Mouse (Mus musculus): ENCODE data around the gene Htt. TPM values are rescaled to one million over a fixed set of nuclear protein-coding genes. Genes with fewer than 3 reads are reported as not detected.

Gene Htt
- polyA plus RNA-seq, 1 experiment from 2014 or later = 11.3 TPM

GRCm38 (mm10) chr5:34909634-34910503, 148.3 kb downstream of the Htt start:
- Histone ChIP-seq H3K36me3 (peaks cover 64% of the 10 kb centered on the region), H3K4me3 (no peak overlapping the region), H3K4me1 (replicated peaks) (peaks cover 21% of the 10 kb centered on the region), H3K9ac (no peak overlapping the region), H3K27ac (ENCODE audit: poor library complexity, severe bottlenecking) (no peak overlapping the region), H3K9me3 (replicated peaks) (no peaks in the 10 kb centered on the region), H3K4me2 (no peak overlapping the region), H3K27me3 (replicated peaks) (no peaks in the 10 kb centered on the region)
- WGBS = 86% methylated on average over 1 of the region's 1 CpGs
- ATAC-seq (ENCODE audit: insufficient number of reproducible peaks, low FRiP score) = peak; percentile 69; the same call in 1 of the 2 replicates

GRCm38 (mm10) chr5:34910504-34910815, 148.9 kb downstream of the Htt start:
- Histone ChIP-seq H3K9me3 (replicated peaks) (no peaks in the 10 kb centered on the region), H3K36me3 (peaks cover 58% of the 10 kb centered on the region), H3K27ac (ENCODE audit: poor library complexity, severe bottlenecking) (no peak overlapping the region), H3K27me3 (replicated peaks) (no peaks in the 10 kb centered on the region), H3K4me2 (no peak overlapping the region), H3K4me3 (no peak overlapping the region), H3K4me1 (replicated peaks) (peaks cover 21% of the 10 kb centered on the region), H3K9ac (no peak overlapping the region)
- WGBS = 83% methylated on average over 4 of the region's 4 CpGs
- no peak for ATAC-seq (ENCODE audit: insufficient number of reproducible peaks, low FRiP score)

- peaks cover 22% of the 10 kb centered on the region for H3K4me1 ChIP-seq (replicated peaks)
- no peak overlapping the region for H3K4me2 ChIP-seq
- ATAC-seq (ENCODE audit: insufficient number of reproducible peaks, low FRiP score) = peak; percentile 78
- no peak overlapping the region for H3K9ac ChIP-seq
- no peak overlapping the region for H3K4me3 ChIP-seq
- 3% methylated on average over 1 of the region's 1 CpGs for WGBS
- H3K36me3 ChIP-seq = peaks cover 5% of the 10 kb centered on the region; the same call in 1 of the 2 replicates
- no peaks in the 10 kb centered on the region for H3K27me3 ChIP-seq (replicated peaks)
- peak overlapping the region; percentile 21; the same call in 1 of the 2 replicates for H3K27ac ChIP-seq (ENCODE audit: poor library complexity, severe bottlenecking)
- no peaks in the 10 kb centered on the region for H3K9me3 ChIP-seq (replicated peaks)
These were observed 154.3 kb downstream of the Htt start for GRCm38 (mm10) chr5:34915801-34916200.

DNA sequence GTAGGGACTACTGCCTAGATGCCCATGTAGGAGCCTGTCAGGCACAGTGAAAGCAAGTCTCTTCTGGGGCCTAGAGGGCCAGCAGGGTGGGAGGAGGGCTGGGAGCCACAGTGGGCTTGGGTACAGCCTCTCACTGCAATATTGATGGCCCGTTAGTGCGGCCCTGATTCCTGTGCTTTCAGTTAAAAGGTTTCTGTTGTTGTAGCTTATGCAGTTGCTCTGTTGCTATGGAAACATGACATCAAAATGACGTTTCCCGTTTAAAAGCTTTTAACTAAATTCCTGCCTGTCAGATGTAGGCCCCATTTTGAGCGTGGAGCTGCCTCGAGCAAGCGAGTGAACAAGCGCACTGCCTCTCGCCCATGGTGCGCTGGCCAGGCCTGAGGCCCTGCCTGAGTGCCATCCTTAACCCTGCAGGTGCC, 155.7 kb downstream of the Htt start:
- no peaks in the 10 kb centered on the region for H3K9me3 ChIP-seq (replicated peaks)
- 79% methylated on average over 10 of the region's 10 CpGs for WGBS
- H3K9ac ChIP-seq = 0 out of 2 replicates have a peak overlapping the region, but pooled peaks have one; percentile 31
- H3K36me3 ChIP-seq = peaks cover 11% of the 10 kb centered on the region; the same call in 1 of the 2 replicates
- no peak overlapping the region for H3K27ac ChIP-seq (ENCODE audit: poor library complexity, severe bottlenecking)
- H3K4me2 ChIP-seq = no peak overlapping the region
- H3K27me3 ChIP-seq (replicated peaks) = no peaks in the 10 kb centered on the region
- H3K4me3 ChIP-seq = no peak overlapping the region
- peaks cover 22% of the 10 kb centered on the region for H3K4me1 ChIP-seq (replicated peaks)
- no peak for ATAC-seq (ENCODE audit: insufficient number of reproducible peaks, low FRiP score)

DNA sequence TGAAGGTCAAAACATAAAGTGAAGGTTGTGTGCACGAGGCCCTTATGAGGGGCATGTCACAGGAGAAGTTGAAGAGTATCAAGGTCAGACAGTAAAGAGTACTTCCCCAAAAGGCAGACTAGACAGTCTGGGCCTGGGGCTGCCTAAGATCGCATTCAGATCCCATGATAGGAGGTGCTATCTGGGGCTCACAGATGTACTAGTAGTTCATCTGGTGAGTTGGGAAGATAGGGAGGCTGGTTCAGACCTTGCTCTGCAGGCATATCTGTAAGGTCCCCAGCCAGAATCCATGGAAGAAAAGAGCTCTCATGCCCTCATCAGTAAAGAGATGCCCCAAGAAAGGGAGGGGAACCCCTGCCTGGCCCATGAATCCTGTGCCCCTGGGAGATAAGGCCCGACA, 157.2 kb downstream of the Htt start:
- H3K27ac ChIP-seq (ENCODE audit: poor library complexity, severe bottlenecking) = no peak overlapping the region

DNA sequence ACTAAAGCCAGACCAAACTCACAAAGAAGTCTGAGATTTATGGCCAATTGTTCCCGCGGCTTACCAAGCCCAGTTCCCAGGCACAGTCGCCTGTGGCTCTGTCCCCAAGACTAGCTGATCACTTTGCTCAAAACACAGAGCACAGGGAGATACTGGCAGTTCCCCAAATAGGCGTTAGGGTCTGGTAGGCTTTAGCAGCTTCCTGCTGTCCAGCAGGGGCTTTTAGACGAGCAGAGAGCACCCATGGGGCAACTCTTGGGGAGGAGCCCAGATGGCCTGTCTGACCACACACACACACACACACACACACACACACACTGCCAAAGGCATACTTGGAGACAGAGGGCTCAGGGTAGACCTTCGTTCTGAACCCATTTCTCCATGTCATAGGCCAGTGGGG, 161.0 kb downstream of the Htt start:
- ATAC-seq (ENCODE audit: insufficient number of reproducible peaks, low FRiP score) = no peak
- 80% methylated on average over 6 of the region's 6 CpGs for WGBS

More for the DNA sequence above, 157.2 kb downstream of the Htt start:
- Histone ChIP-seq H3K4me3 (no peak overlapping the region), H3K4me1 (replicated peaks) (peaks cover 22% of the 10 kb centered on the region), H3K4me2 (no peak overlapping the region), H3K36me3 (peaks cover 22% of the 10 kb centered on the region), H3K9me3 (replicated peaks) (no peaks in the 10 kb centered on the region), H3K9ac (no peak overlapping the region), H3K27me3 (replicated peaks) (no peaks in the 10 kb centered on the region)
- 66% methylated on average over 3 of the region's 3 CpGs for WGBS
- ATAC-seq (ENCODE audit: insufficient number of reproducible peaks, low FRiP score) = no peak

DNA sequence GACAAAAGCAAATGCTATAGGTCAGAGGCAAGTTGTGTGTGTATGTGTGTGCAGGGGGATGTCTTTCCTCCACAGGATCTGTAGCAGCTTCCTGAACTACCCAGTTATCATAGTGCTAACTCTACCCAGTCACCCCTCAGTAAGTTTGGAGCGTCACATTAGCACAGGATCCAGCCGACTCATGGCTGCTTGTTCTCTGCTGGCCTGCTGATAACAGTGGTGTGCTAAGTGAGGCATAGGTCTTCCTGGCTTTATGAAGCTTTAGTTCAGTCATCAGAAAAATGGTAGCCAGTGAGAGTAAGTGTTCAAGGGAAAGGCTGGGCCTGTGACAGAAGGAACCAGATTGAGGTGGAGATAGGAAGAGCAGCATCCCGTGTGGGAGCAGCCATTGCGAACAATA, 162.4 kb downstream of the Htt start:
- Histone ChIP-seq H3K27ac (ENCODE audit: poor library complexity, severe bottlenecking) (no peak overlapping the region), H3K9me3 (replicated peaks) (no peaks in the 10 kb centered on the region), H3K9ac (no peak overlapping the region), H3K27me3 (replicated peaks) (no peaks in the 10 kb centered on the region), H3K4me1 (replicated peaks) (peaks cover 4% of the 10 kb centered on the region; the same call in 1 of the 2 replicates), H3K36me3 (peaks cover 42% of the 10 kb centered on the region), H3K4me3 (no peak overlapping the region), H3K4me2 (no peak overlapping the region)
- WGBS = 65% methylated on average over 4 of the region's 4 CpGs
- ATAC-seq (ENCODE audit: insufficient number of reproducible peaks, low FRiP score) = peak; percentile 73; the same call in 1 of the 2 replicates

More for the DNA sequence above, 161.0 kb downstream of the Htt start:
- Histone ChIP-seq H3K9ac (no peak overlapping the region), H3K4me3 (no peak overlapping the region), H3K9me3 (replicated peaks) (no peaks in the 10 kb centered on the region), H3K27me3 (replicated peaks) (no peaks in the 10 kb centered on the region), H3K36me3 (peaks cover 40% of the 10 kb centered on the region), H3K27ac (ENCODE audit: poor library complexity, severe bottlenecking) (no peak overlapping the region), H3K4me1 (replicated peaks) (peaks cover 11% of the 10 kb centered on the region), H3K4me2 (no peak overlapping the region)

DNA sequence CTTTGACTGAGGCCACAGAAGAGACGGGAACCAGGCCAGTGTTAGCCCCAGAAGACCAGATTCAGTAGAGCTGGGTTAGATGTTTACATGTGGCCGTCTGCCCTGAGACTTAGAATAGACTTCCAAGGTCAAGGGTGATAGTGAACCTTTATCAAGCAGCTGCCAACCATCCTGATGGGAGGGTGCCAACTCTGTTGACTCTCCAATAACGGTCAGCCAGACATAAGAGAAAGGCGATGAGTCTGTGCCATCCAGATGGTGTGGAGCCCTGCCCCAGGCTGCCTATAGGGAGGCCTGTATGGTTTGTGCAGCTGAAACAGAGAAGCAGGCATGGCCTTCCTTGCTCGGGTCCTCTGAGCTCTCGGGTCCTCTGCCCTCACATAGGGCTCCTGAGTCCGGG, 163.0 kb downstream of the Htt start:
- Histone ChIP-seq H3K27me3 (replicated peaks) (no peaks in the 10 kb centered on the region), H3K9ac (no peak overlapping the region), H3K4me1 (replicated peaks) (0 out of 2 replicates have a peak, but pooled peaks cover 3% of the 10 kb centered on the region), H3K4me2 (no peak overlapping the region), H3K27ac (ENCODE audit: poor library complexity, severe bottlenecking) (no peak overlapping the region), H3K4me3 (no peak overlapping the region), H3K36me3 (peaks cover 42% of the 10 kb centered on the region), H3K9me3 (replicated peaks) (no peaks in the 10 kb centered on the region)
- WGBS = 81% methylated on average over 7 of the region's 7 CpGs
- no peak for ATAC-seq (ENCODE audit: insufficient number of reproducible peaks, low FRiP score)

DNA sequence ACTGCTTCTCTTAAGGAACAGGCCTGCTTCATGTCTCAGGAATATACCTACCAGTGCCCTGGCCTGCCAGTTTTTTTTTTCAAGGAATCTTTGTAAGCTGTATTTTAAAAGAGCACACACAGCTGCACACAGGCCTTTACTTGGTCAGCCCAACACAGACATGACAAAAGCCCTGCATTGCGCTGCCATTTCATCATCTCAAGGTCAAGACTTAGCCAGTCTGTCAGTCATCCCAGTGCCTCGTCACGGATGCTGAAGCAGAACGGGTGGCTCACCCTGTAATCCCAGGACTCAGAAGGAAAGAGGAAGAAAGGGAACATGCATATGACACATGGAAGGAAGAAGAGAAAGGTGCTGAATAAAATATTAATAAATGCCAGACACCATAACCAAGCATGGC, 166.1 kb downstream of the Htt start:
- H3K9ac ChIP-seq = no peak overlapping the region
- no peak overlapping the region for H3K4me3 ChIP-seq
- no peak overlapping the region for H3K27ac ChIP-seq (ENCODE audit: poor library complexity, severe bottlenecking)
- no peak for ATAC-seq (ENCODE audit: insufficient number of reproducible peaks, low FRiP score)
- H3K4me2 ChIP-seq = no peak overlapping the region
- 74% methylated on average over 4 of the region's 4 CpGs for WGBS
- peaks cover 23% of the 10 kb centered on the region for H3K4me1 ChIP-seq (replicated peaks)
- peaks cover 31% of the 10 kb centered on the region for H3K36me3 ChIP-seq
- no peaks in the 10 kb centered on the region for H3K27me3 ChIP-seq (replicated peaks)
- no peaks in the 10 kb centered on the region for H3K9me3 ChIP-seq (replicated peaks)

GRCm38 (mm10) chr5:34930151-34930975, 168.8 kb downstream of the Htt start:
- Histone ChIP-seq H3K27ac (ENCODE audit: poor library complexity, severe bottlenecking) (no peak overlapping the region), H3K4me2 (no peak overlapping the region)

GRCm38 (mm10) chr5:34931091-34931490, 169.6 kb downstream of the Htt start:
- Histone ChIP-seq H3K4me3 (no peak overlapping the region), H3K27me3 (replicated peaks) (no peaks in the 10 kb centered on the region), H3K27ac (ENCODE audit: poor library complexity, severe bottlenecking) (no peak overlapping the region), H3K4me2 (no peak overlapping the region), H3K9ac (no peak overlapping the region), H3K9me3 (replicated peaks) (no peaks in the 10 kb centered on the region; the same call in 1 of the 2 replicates), H3K36me3 (peaks cover 5% of the 10 kb centered on the region; the same call in 1 of the 2 replicates), H3K4me1 (replicated peaks) (peaks cover 24% of the 10 kb centered on the region)
- no peak for ATAC-seq (ENCODE audit: insufficient number of reproducible peaks, low FRiP score)
- WGBS = 68% methylated on average over 2 of the region's 2 CpGs

More at GRCm38 (mm10) chr5:34930151-34930975, 168.8 kb downstream of the Htt start:
- H3K27me3 ChIP-seq (replicated peaks) = no peaks in the 10 kb centered on the region
- H3K9me3 ChIP-seq (replicated peaks) = no peaks in the 10 kb centered on the region; the same call in 1 of the 2 replicates
- WGBS = 79% methylated on average over 9 of the region's 9 CpGs
- H3K9ac ChIP-seq = no peak overlapping the region
- H3K4me3 ChIP-seq = no peak overlapping the region
- no peak for ATAC-seq (ENCODE audit: insufficient number of reproducible peaks, low FRiP score)
- H3K36me3 ChIP-seq = peaks cover 12% of the 10 kb centered on the region
- peaks cover 24% of the 10 kb centered on the region for H3K4me1 ChIP-seq (replicated peaks)

Data from heart, embryonic 12.5 days (tissue).